Mouse (Mus musculus) neural tube, embryonic 10.5 days (tissue): ENCODE measurements at regions not wholly inside any gene's neighbourhood (a gene's known extent, or its start where the extent isn't known, plus 50 kb on each side); places are given as distances from the start of the nearest gene placed in this dataset.
"Not testable (repeated sequence)": the region's sequence is repeated elsewhere in the genome, so short reads cannot be mapped to it uniquely, and the experiment has no call there.

Source experiments
- DNase-seq: peaks from one replicate; pipeline ENCODE4 v3.0.0-alpha.2; 2017; ENCODE audit warnings: low spot score; ENCODE audit errors: extremely low spot score

- no peak for DNase-seq
Measured at GRCm38 (mm10) chr4:124396566-124397283, 213.9 kb downstream of the 3100002H09Rik start.

GRCm38 (mm10) chr4:124395966-124396395 lies 214.6 kb downstream of the 3100002H09Rik start:
- DNase-seq = no peak

GRCm38 (mm10) chr4:124395069-124395965 lies 215.3 kb downstream of the 3100002H09Rik start:
- DNase-seq = no peak

GRCm38 (mm10) chr4:124393595-124393994 lies 217.0 kb downstream of the 3100002H09Rik start:
- no peak for DNase-seq

- no peak for DNase-seq
Measured at GRCm38 (mm10) chr4:124389067-124389466, 221.5 kb downstream of the 3100002H09Rik start.

- no peak for DNase-seq
Measured at GRCm38 (mm10) chr4:124385106-124386055, 225.2 kb downstream of the 3100002H09Rik start.

GRCm38 (mm10) chr4:124376504-124376903 lies 234.1 kb downstream of the 3100002H09Rik start:
- no peak for DNase-seq

GRCm38 (mm10) chr4:124375581-124375980 lies 235.0 kb downstream of the 3100002H09Rik start:
- no peak for DNase-seq

- DNase-seq = no peak
Measured at GRCm38 (mm10) chr4:124368831-124369230, 241.8 kb downstream of the 3100002H09Rik start.

- DNase-seq = no peak
Measured at GRCm38 (mm10) chr4:124368085-124368484, 242.5 kb downstream of the 3100002H09Rik start.

GRCm38 (mm10) chr4:124360578-124360908 lies 250.1 kb downstream of the 3100002H09Rik start:
- no peak for DNase-seq

GRCm38 (mm10) chr4:124359707-124360577 lies 250.7 kb downstream of the 3100002H09Rik start:
- DNase-seq = no peak

- DNase-seq = not testable (repeated sequence)
Measured at GRCm38 (mm10) chr4:124358456-124358855, 252.1 kb downstream of the 3100002H09Rik start.

GRCm38 (mm10) chr4:124350361-124350760 lies 260.2 kb downstream of the 3100002H09Rik start:
- DNase-seq = no peak

GRCm38 (mm10) chr4:124349610-124350295 lies 260.9 kb downstream of the 3100002H09Rik start:
- DNase-seq = no peak

- no peak for DNase-seq
Measured at GRCm38 (mm10) chr4:124349055-124349454, 261.5 kb downstream of the 3100002H09Rik start.

- no peak for DNase-seq
Measured at GRCm38 (mm10) chr4:124340073-124340472, 270.5 kb downstream of the 3100002H09Rik start.

- DNase-seq = no peak
Measured at GRCm38 (mm10) chr4:124335726-124336125, 274.9 kb downstream of the 3100002H09Rik start.

- DNase-seq = no peak
Measured at GRCm38 (mm10) chr4:124332974-124333373, 277.6 kb downstream of the 3100002H09Rik start.

- no peak for DNase-seq
Measured at GRCm38 (mm10) chr4:124332416-124332815, 278.2 kb downstream of the 3100002H09Rik start.
